Comparison of ENCODE assay signal across 28 mouse cellular contexts in genomic region chr17:74684927-74685326, GRCm38 (mm10). TPM values are rescaled to one million over a fixed set of nuclear protein-coding genes. Genes with fewer than 3 reads are reported as not detected.
DNase-seq lines count a peak whose midpoint lies in the region; ATAC-seq and TF ChIP-seq lines count a peak whose summit lies in the region.
"Had no signal": no experiment of that assay in that cellular context is flagged by ENCODE, and none has a peak within 500 bp of the region (broad histone marks: within the 10 kb centered on the region; RNA-seq: fewer than 3 reads in every experiment).

No protein-coding gene starts in this region.

- peak; percentile 76 for ATAC-seq in kidney, embryonic 15.5 days (replicated peaks; ENCODE audit: low FRiP score)
- ATAC-seq in kidney, postnatal 0 days (replicated peaks; ENCODE audit: low FRiP score, low read depth), result no peak
- no peak for ATAC-seq in activated CD4-positive, CD25-positive, alpha-beta regulatory T cell, adult 4 months
- no peak for ATAC-seq in megakaryocyte progenitor cell, adult 5-6 weeks (replicated peaks; ENCODE audit: poor library complexity)
- ATAC-seq: forebrain, embryonic 14.5 days; forebrain, postnatal 0 days; Patski had no signal

- H3K9ac ChIP-seq in kidney, embryonic 15.5 days, result no peak overlapping the region
- H3K9ac ChIP-seq in kidney, postnatal 0 days (ENCODE audit: low read depth, low read length), result no peak overlapping the region
- H3K9ac ChIP-seq: embryonic facial prominence, embryonic 12.5 days; embryonic facial prominence, embryonic 15.5 days; forebrain, postnatal 0 days; heart, embryonic 13.5 days; hindbrain, embryonic 14.5 days had no signal

- H3K9me3 ChIP-seq in kidney, embryonic 15.5 days (replicated peaks), result no peaks in the 10 kb centered on the region
- H3K9me3 ChIP-seq in kidney, postnatal 0 days (replicated peaks; ENCODE audit: low read length), result no peaks in the 10 kb centered on the region; the same call in 1 of the 2 replicates
- H3K9me3 ChIP-seq: embryonic facial prominence, embryonic 12.5 days; embryonic facial prominence, embryonic 15.5 days; G1E; heart, embryonic 10.5 days; heart, embryonic 13.5 days had no signal

- no peak for TF ChIP-seq CTCF in kidney, adult 2 months (conservative IDR thresholded peaks at IDR 0.05; ENCODE audit: insufficient read depth, insufficient read length, low read depth, low read length)
- no peak for TF ChIP-seq CTCF in kidney, postnatal 0 days (IDR thresholded peaks at IDR 0.05; ENCODE audit: low read depth)

- TF ChIP-seq POLR2A in kidney, adult 2 months (IDR thresholded peaks at IDR 0.05; ENCODE audit: low read depth, low read length), result no peak

- DNase-seq in kidney, adult 2 months, result peak; percentile 74
- no peak for DNase-seq in kidney, postnatal 4 days
- peak; percentile 5 for DNase-seq in kidney, postnatal 0 days (ENCODE audit: low spot score)
- peak; percentile 20 to 44 for DNase-seq in kidney, postnatal 36 days
- DNase-seq: adrenal gland, adult 2 months; adrenal gland, postnatal 14 days; B cell, adult 2 months; cerebellum, adult 11 months; cerebellum, adult 2 months; cerebellum, adult 9-11 months; cerebellum, postnatal 25 days; forebrain, postnatal 0 days; gastrocnemius, postnatal 25 days; heart, adult 2 months; heart, postnatal 14 days; heart, postnatal 4 days had no signal

- no peaks in the 10 kb centered on the region; the same call in none of the 2 replicates for H3K36me3 ChIP-seq in kidney, adult 2 months (ENCODE audit: control insufficient read depth, insufficient read depth, low read length)
- H3K36me3 ChIP-seq in kidney, embryonic 15.5 days, result peaks cover 52% of the 10 kb centered on the region
- H3K36me3 ChIP-seq in kidney, postnatal 0 days (ENCODE audit: insufficient read depth, low read length), result peaks cover 8% of the 10 kb centered on the region; the same call in 1 of the 2 replicates

- peaks cover 3% of the 10 kb centered on the region for H3K4me1 ChIP-seq in kidney, adult 2 months (ENCODE audit: control insufficient read depth, insufficient read depth, low read length)
- no peaks in the 10 kb centered on the region for H3K4me1 ChIP-seq in kidney, embryonic 15.5 days
- H3K4me1 ChIP-seq in kidney, postnatal 0 days (replicated peaks; ENCODE audit: insufficient read depth, low read length), result no peaks in the 10 kb centered on the region
- H3K4me1 ChIP-seq: embryonic facial prominence, embryonic 12.5 days; embryonic facial prominence, embryonic 15.5 days; heart, embryonic 10.5 days; heart, embryonic 13.5 days had no signal

- H3K27ac ChIP-seq in kidney, adult 2 months (ENCODE audit: insufficient read depth, low read depth, low read length), result no peak overlapping the region
- H3K27ac ChIP-seq in kidney, embryonic 15.5 days, result no peak overlapping the region
- H3K27ac ChIP-seq in kidney, postnatal 0 days, result no peak overlapping the region
- H3K27ac ChIP-seq: embryonic facial prominence, embryonic 12.5 days; embryonic facial prominence, embryonic 15.5 days; heart, adult 2 months; heart, embryonic 10.5 days; heart, embryonic 13.5 days; hindbrain, embryonic 14.5 days had no signal

- H3K4me3 ChIP-seq in kidney, adult 2 months (ENCODE audit: insufficient read depth, low read depth, low read length), result no peak overlapping the region
- no peak overlapping the region for H3K4me3 ChIP-seq in kidney, embryonic 15.5 days (replicated peaks)
- no peak overlapping the region for H3K4me3 ChIP-seq in kidney, postnatal 0 days (replicated peaks; ENCODE audit: low read depth, low read length)
- H3K4me3 ChIP-seq: embryonic facial prominence, embryonic 12.5 days; embryonic facial prominence, embryonic 15.5 days; heart, adult 2 months; heart, embryonic 10.5 days; heart, embryonic 13.5 days had no signal

- no peak overlapping the region for H3K4me2 ChIP-seq in kidney, embryonic 15.5 days
- no peak overlapping the region for H3K4me2 ChIP-seq in kidney, postnatal 0 days (ENCODE audit: low read length)
- H3K4me2 ChIP-seq: embryonic facial prominence, embryonic 12.5 days; embryonic facial prominence, embryonic 15.5 days; heart, embryonic 13.5 days; hindbrain, embryonic 14.5 days had no signal

- no peaks in the 10 kb centered on the region for H3K27me3 ChIP-seq in kidney, adult 2 months (replicated peaks; ENCODE audit: control insufficient read depth, insufficient read depth, low read length)
- no peaks in the 10 kb centered on the region for H3K27me3 ChIP-seq in kidney, embryonic 15.5 days
- H3K27me3 ChIP-seq in kidney, postnatal 0 days (ENCODE audit: insufficient read depth, low read length), result no peaks in the 10 kb centered on the region
- H3K27me3 ChIP-seq: CH12.LX; embryonic facial prominence, embryonic 12.5 days; embryonic facial prominence, embryonic 15.5 days; heart, embryonic 13.5 days; Patski had no signal

- 46% methylated on average over 3 of the region's 3 CpGs for WGBS in kidney, adult 2 months
- WGBS in kidney, embryonic 15.5 days, result 69% methylated on average over 3 of the region's 3 CpGs
- WGBS in kidney, postnatal 0 days, result 58% methylated on average over 3 of the region's 3 CpGs

RNA-seq across cellular contexts. Expression of gene Ttc27, which starts 32.6 kb away (rescaled TPM):
- polyA plus RNA-seq in kidney, adult 2 months (2012; rRNA removed), result 4.9 and 5.3 TPM in 2 replicates
- 27.3 and 28.6 TPM in 2 replicates for polyA plus RNA-seq in kidney, embryonic 15.5 days (2015; fragmentation: Nextera tagmentation; extraction: Ambion mirVana)
- polyA plus RNA-seq in kidney, postnatal 0 days (2015; fragmentation: Nextera tagmentation; extraction: Ambion mirVana), result 20.9 and 21.3 TPM in 2 replicates
- 10 to 100 TPM; 22.7 to 31.1 TPM for polyA plus RNA-seq in activated CD4-positive, CD25-positive, alpha-beta regulatory T cell, adult 4 months (2017; shearing (Covaris generic))
- total RNA-seq in megakaryocyte progenitor cell, adult 5-6 weeks (2015), result 36.0 and 37.9 TPM in 2 replicates
- total RNA-seq in megakaryocyte progenitor cell, adult 5-6 weeks (2017), result 48.9 and 72.8 TPM in 2 replicates

Comparison
In these comparisons a context has a peak if more than half of its experiments do, and no peak if none do; other contexts are left out.
1. DNase-seq: peak in kidney, adult 2 months (single experiment), kidney, postnatal 0 days (single experiment) and kidney, postnatal 36 days (2 of 2); none in kidney, postnatal 4 days (0 of 2).